Mouse (Mus musculus) CH12.LX (cell line): ENCODE measurements at regions not wholly inside any gene's neighbourhood (a gene's known extent, or its start where the extent isn't known, plus 50 kb on each side); places are given as distances from the start of the nearest gene placed in this dataset.

Experiments
- DNase-seq: peaks from one replicate; pipeline ENCODE4 v3.0.0-alpha.2; 2013; ENCODE audit errors: extremely low read depth
- H3K27ac ChIP-seq: 2 replicates; pipeline ENCODE4 v1.5.1; 2012; ENCODE audit warnings: low read depth, mild to moderate bottlenecking, control low read depth, moderate library complexity; ENCODE audit not compliant: insufficient read depth
- H3K27me3 ChIP-seq: replicated peaks from 2 replicates; pipeline ENCODE3; 2012; ENCODE audit warnings: inconsistent platforms
- H3K36me3 ChIP-seq, 2 experiments: replicated peaks in 1 of 2; 2 replicates each; pipeline versions ENCODE3 to v1.6.1; 2012; ENCODE audit warnings: inconsistent platforms in 1 of 2, low read length in 1 of 2, mild to moderate bottlenecking in 1 of 2, mixed read lengths in 1 of 2, moderate library complexity in 1 of 2; ENCODE audit not compliant: control insufficient read depth in 1 of 2, insufficient read depth in 1 of 2
- H3K4me1 ChIP-seq, 2 experiments: 2 replicates each; pipeline ENCODE4 v1.6.1; 2012; ENCODE audit warnings: inconsistent platforms in 1 of 2, moderate library complexity in 1 of 2; ENCODE audit not compliant: insufficient read depth in 2 of 2, control insufficient read depth in 1 of 2
- H3K4me2 ChIP-seq: 2 replicates; pipeline ENCODE4 v1.6.1; 2012; ENCODE audit warnings: low read depth, mild to moderate bottlenecking, control low read depth; ENCODE audit not compliant: poor library complexity, insufficient read depth, severe bottlenecking
- H3K4me3 ChIP-seq, 3 experiments: fragments of 150-350 bp in 1 of 3; sonication (generic) in 1 of 3; replicated peaks in 1 of 3; 2 replicates each; pipeline versions ENCODE3 to v1.5.1; 2011 to 2012; ENCODE audit warnings: low read depth in 2 of 3, low read length in 2 of 3, mild to moderate bottlenecking in 2 of 3, moderate library complexity in 2 of 3, control low read depth in 1 of 3, improper control_type of control experiment in 1 of 3, inconsistent platforms in 1 of 3, mixed read lengths in 1 of 3; ENCODE audit not compliant: poor library complexity in 1 of 3
- H3K79me2 ChIP-seq: replicated peaks from 2 replicates; pipeline ENCODE4 v1.6.1; 2012; ENCODE audit warnings: mild to moderate bottlenecking, moderate library complexity; ENCODE audit not compliant: control insufficient read depth, poor library complexity, insufficient read depth, severe bottlenecking; ENCODE audit errors: extremely low read depth
- H3K9ac ChIP-seq: 2 replicates; pipeline ENCODE4 v1.6.1; 2012; ENCODE audit warnings: low read depth, mild to moderate bottlenecking, control low read depth, moderate library complexity; ENCODE audit not compliant: insufficient read depth
- H3K9me3 ChIP-seq: replicated peaks from 2 replicates; pipeline ENCODE3; 2012; ENCODE audit warnings: low read length, inconsistent platforms, mixed read lengths
- ELF1 ChIP-seq: IDR thresholded peaks from 2 replicates; pipeline ENCODE4 v1.6.1; 2014; ENCODE audit warnings: low read depth, mild to moderate bottlenecking, inconsistent platforms, low read length, improper control_type of control experiment
- EP300 ChIP-seq: IDR thresholded peaks from 2 replicates; pipeline ENCODE4 v1.6.1; 2011; ENCODE audit warnings: low read length, improper control_type of control experiment
- ETS1 ChIP-seq: conservative IDR thresholded peaks from 2 replicates; pipeline ENCODE4 v1.6.1; 2012; ENCODE audit warnings: low read depth, mild to moderate bottlenecking, inconsistent platforms, low read length, improper control_type of control experiment, moderate library complexity
- HCFC1 ChIP-seq: IDR thresholded peaks from 2 replicates; pipeline ENCODE4 v1.6.1; 2012; ENCODE audit warnings: low read depth, mild to moderate bottlenecking, inconsistent platforms, low read length, improper control_type of control experiment
- IRF4 ChIP-seq: IDR thresholded peaks from 2 replicates; pipeline ENCODE4 v1.6.1; 2014; ENCODE audit warnings: low read depth, mild to moderate bottlenecking, inconsistent platforms, low read length, improper control_type of control experiment
- JUN ChIP-seq: IDR thresholded peaks from 2 replicates; pipeline ENCODE4 v1.6.1; 2011; ENCODE audit warnings: low read depth, mild to moderate bottlenecking, low read length, improper control_type of control experiment, moderate library complexity; ENCODE audit not compliant: insufficient read depth
- JUND ChIP-seq: conservative IDR thresholded peaks from 2 replicates; pipeline ENCODE4 v1.6.1; 2011; ENCODE audit warnings: low read depth, low read length, improper control_type of control experiment
- MEF2A ChIP-seq: IDR thresholded peaks from 2 replicates; pipeline ENCODE4 v1.6.1; 2014; ENCODE audit warnings: low read depth, mild to moderate bottlenecking, inconsistent platforms, low read length, improper control_type of control experiment, borderline replicate concordance
- NELFE ChIP-seq: IDR thresholded peaks from 2 replicates; pipeline ENCODE4 v1.6.1; 2011; ENCODE audit warnings: low read depth, low read length, improper control_type of control experiment
- NRF1 ChIP-seq: IDR thresholded peaks from 2 replicates; pipeline ENCODE4 v1.6.1; 2014; ENCODE audit warnings: low read depth, mild to moderate bottlenecking, inconsistent platforms, low read length, improper control_type of control experiment, moderate library complexity
- PAX5 ChIP-seq: IDR thresholded peaks from 2 replicates; pipeline ENCODE4 v1.6.1; 2012; ENCODE audit warnings: low read length, inconsistent platforms, mixed read lengths
- RCOR1 ChIP-seq: conservative IDR thresholded peaks from 2 replicates; pipeline ENCODE4 v1.6.1; 2012; ENCODE audit warnings: low read depth, mild to moderate bottlenecking, inconsistent platforms, low read length, improper control_type of control experiment
- TCF12 ChIP-seq: IDR thresholded peaks from 2 replicates; pipeline ENCODE4 v1.6.1; 2014; ENCODE audit warnings: low read depth, mild to moderate bottlenecking, inconsistent platforms, low read length, improper control_type of control experiment
- UBTF ChIP-seq: IDR thresholded peaks from 2 replicates; pipeline ENCODE4 v1.6.1; 2012; ENCODE audit warnings: low read depth, mild to moderate bottlenecking, inconsistent platforms, low read length, improper control_type of control experiment, moderate library complexity
- USF2 ChIP-seq: conservative IDR thresholded peaks from 2 replicates; pipeline ENCODE4 v1.6.1; 2011; ENCODE audit warnings: low read depth, low read length, improper control_type of control experiment
- ZKSCAN1 ChIP-seq: IDR thresholded peaks from 2 replicates; pipeline ENCODE4 v1.6.1; 2012; ENCODE audit warnings: low read depth, inconsistent platforms, low read length, improper control_type of control experiment, borderline replicate concordance
- dilution Hi-C: fragments of 300-500 bp; cut with MboI; formaldehyde crosslinking; loops from 2 replicates; pipeline ENCODE4 v1.14.3; 2020; ENCODE audit warnings: low sequenced_read_pairs; ENCODE audit not compliant: extremely low pct_unique_long_range_greater_than_20kb, extremely low pct_ligation_motif_present
- in situ Hi-C: fragments of 300-500 bp; cut with MboI; formaldehyde crosslinking; loops from 3 replicates; pipeline ENCODE4 v1.14.3; 2019; ENCODE audit warnings: low sequenced_read_pairs, low pct_ligation_motif_present, low pct_unique_long_range_greater_than_20kb, mixed read lengths

DNA sequence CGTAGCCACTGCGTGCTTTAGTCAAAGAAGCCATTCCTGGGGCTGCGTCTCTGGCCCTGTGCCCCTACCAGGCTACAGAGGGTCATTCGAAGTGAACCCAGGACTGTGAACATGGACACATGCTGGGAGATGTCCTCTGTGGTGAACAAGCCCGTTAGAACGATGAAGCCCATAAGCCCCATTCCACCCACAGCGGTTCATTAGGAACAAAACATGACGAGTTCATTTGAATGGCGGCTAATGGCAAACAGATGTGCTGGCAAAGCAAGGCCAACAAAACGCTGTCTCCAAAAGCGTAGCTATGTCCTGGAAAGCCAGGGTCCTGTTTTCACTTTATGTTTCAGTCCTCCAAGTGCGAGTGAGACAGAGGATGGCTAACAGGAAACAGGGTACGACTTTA is 208.7 kb upstream of the Cxcl12 start:
- H3K79me2 ChIP-seq = no peaks in the 10 kb centered on the region
- DNase-seq = no peak
- H3K9ac ChIP-seq = no peak overlapping the region
- H3K27me3 ChIP-seq = no peaks in the 10 kb centered on the region
- no peak overlapping the region for H3K27ac ChIP-seq
- in situ Hi-C loops = no loop called here
- no peak overlapping the region for H3K4me2 ChIP-seq
- H3K4me3 ChIP-seq = no peak overlapping the region
- TF ChIP-seq IRF4 = no peak
- TF ChIP-seq JUND = no peak
- TF ChIP-seq ZKSCAN1 = no peak
- TF ChIP-seq UBTF = no peak
- TF ChIP-seq RCOR1 = no peak
- no peak for TF ChIP-seq NELFE
- no peak for TF ChIP-seq ETS1
- TF ChIP-seq ELF1 = no peak
- no peak for TF ChIP-seq TCF12
- no peak for TF ChIP-seq USF2
- no peak for TF ChIP-seq EP300
- no peak for TF ChIP-seq NRF1
- no peak for TF ChIP-seq JUN
- no peak for TF ChIP-seq HCFC1
- no peak for TF ChIP-seq PAX5
- H3K4me1 ChIP-seq = peaks cover 3 to 22% of the 10 kb centered on the region in 2 experiments; a peak in 3 of 4 replicates
- H3K9me3 ChIP-seq = no peaks in the 10 kb centered on the region
- H3K36me3 ChIP-seq = no peaks in the 10 kb centered on the region
- dilution Hi-C loops = no loop called here

DNA sequence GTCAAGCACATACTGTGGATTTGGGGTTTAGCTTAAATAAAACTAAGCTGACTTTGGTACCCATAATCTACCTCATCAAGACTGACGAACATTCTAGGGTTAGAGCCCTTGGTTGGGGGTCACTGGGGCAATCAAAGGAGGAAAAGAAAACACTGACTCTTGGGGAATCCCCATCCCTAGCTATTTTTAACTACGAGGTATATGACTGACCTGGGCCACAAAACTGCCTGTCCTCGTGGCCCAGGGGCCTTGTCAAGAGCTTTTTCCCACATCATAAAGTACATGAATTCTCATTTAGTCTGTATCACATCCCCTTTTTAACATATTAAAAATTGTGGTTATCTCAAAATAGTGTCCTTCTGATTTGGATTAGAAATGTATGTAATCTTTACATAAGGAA is 207.7 kb upstream of the Cxcl12 start:
- Histone ChIP-seq H3K36me3 (no peaks in the 10 kb centered on the region), H3K79me2 (no peaks in the 10 kb centered on the region), H3K27me3 (no peaks in the 10 kb centered on the region), H3K27ac (no peak overlapping the region), H3K9ac (no peak overlapping the region), H3K4me1 (peaks cover 3 to 22% of the 10 kb centered on the region in 2 experiments; a peak in 3 of 4 replicates), H3K4me2 (no peak overlapping the region)
- dilution Hi-C loops (no loop called here), in situ Hi-C loops (no loop called here)
- TF ChIP-seq MEF2A = peak; percentile 62; the same call in 1 of the 2 replicates
- no peak for TF ChIP-seq UBTF
- TF ChIP-seq, all 38 proteins: peak for 1
- DNase-seq = peak; percentile 32
- H3K9me3 ChIP-seq = no peaks in the 10 kb centered on the region
- no peak overlapping the region for H3K4me3 ChIP-seq
